Mouse (Mus musculus) liver, postnatal 0 days (tissue): Measurements from ENCODE around the gene Blvrb.
A peak's percentile ranks its signal among the peaks of the same experiment; 100 is the strongest.

Experiments used
- CTCF ChIP-seq: sonication (generic); IDR thresholded peaks from 2 replicates; pipeline ENCODE4 v1.5.1; 2016; ENCODE audit warnings: antibody characterized with exemption, low read depth
- EP300 ChIP-seq: IDR thresholded peaks from 2 replicates; pipeline ENCODE4 v1.6.1; 2016; ENCODE audit warnings: antibody characterized with exemption, low read depth, mild to moderate bottlenecking

DNA sequence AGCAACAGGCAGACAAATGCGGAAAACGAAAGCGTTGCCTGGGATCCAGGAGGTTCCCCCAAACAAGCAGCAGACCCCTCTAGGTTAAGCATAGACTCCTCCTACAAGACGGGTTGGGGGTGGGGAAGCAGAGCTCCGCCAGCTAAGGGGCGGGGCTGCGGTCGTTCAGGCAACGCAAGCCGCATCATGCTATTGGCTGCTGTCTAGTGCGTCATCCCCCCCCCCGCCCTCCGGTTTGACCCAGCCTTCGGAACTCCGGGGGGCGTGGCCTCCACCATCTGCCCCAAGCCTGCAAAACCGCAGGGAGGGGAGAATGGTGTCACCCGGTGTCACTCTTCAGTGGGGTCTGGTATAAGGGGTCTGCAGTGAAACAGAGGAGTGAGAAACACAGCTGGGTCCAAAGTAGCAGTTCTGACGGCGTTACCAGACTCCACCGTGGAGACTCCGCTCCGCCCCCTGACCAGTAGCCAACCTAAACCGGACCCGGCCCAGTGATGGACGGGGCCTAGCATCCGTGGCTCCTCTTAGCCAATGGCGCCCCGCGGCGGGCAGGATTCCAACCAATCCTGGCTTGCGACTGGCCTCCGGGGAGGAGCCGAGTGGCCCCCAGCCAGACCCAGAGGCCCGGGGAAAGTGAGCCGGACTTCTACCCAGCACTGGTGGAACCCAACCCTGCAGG, 25.5 kb downstream of the Blvrb start, which contains the start of gene Sertad3:
- TF ChIP-seq CTCF = peak; percentile 20; the same call in 1 of the 2 replicates
- peak; percentile 59 for TF ChIP-seq EP300
